Mouse (Mus musculus) liver, postnatal 0 days (tissue): ENCODE data around the gene Gm20388.

Experiments used
- CTCF ChIP-seq: sonication (generic); IDR thresholded peaks from 2 replicates; pipeline ENCODE4 v1.5.1; 2016; ENCODE audit warnings: antibody characterized with exemption, low read depth
- EP300 ChIP-seq: IDR thresholded peaks from 2 replicates; pipeline ENCODE4 v1.6.1; 2016; ENCODE audit warnings: antibody characterized with exemption, low read depth, mild to moderate bottlenecking

GRCm38 (mm10) chr8:123682073-123682761, 3771.6 kb downstream of the Gm20388 start:
- TF ChIP-seq CTCF (no peak), EP300 (no peak)
